Comparison of ENCODE assay signal across 8 mouse cellular contexts in the genomic region with DNA sequence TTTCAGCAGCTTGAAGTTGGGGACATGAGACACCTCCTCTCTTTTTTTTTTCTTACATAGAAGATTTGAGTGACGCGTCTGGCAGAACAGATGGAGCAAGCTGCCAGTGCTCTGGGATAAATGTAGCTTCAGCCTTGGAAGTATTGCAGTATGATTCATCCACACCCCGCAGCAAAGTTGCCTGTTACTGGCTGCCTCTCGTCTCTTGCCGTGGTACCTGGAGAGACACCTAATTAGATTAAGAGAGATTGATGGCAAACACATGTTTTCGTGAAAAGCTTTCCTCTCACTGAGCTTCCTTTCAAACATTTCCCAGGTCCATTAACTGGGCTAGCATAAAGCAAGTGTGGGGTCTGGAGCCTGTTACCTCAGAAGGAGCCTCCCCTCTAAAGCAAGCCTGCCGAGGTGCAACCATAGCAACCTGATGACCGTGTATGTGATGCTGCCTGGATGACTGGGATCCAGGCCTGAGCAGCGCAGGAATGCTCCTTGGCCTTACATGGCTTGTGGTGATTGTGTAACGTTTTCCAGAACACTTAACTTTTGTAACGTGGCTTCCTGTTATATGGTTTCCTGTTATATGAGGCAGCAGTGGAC.
DNase-seq lines count a peak whose midpoint lies in the region; ATAC-seq and TF ChIP-seq lines count a peak whose summit lies in the region.

No protein-coding gene starts in this region.

- DNase-seq in lung, postnatal 0 days (ENCODE audit: low spot score) = peak; percentile 75
- no peak for DNase-seq in lung, postnatal 25 days (ENCODE audit: low spot score)
- DNase-seq in layer of hippocampus, postnatal 36 days = peak; percentile 67
- peak; percentile 23 for DNase-seq in neural tube, embryonic 10.5 days (ENCODE audit: extremely low spot score, low spot score)
- DNase-seq in urinary bladder, postnatal 4 days (ENCODE audit: low spot score in 2 of 2) = no peak
- DNase-seq in testis, postnatal 14 days (ENCODE audit: low spot score) = no peak

- H3K9me3 ChIP-seq in lung, postnatal 0 days (ENCODE audit: low read length) = no peaks in the 10 kb centered on the region
- H3K9me3 ChIP-seq in embryonic facial prominence, embryonic 15.5 days (replicated peaks) = no peaks in the 10 kb centered on the region

- H3K9ac ChIP-seq in lung, postnatal 0 days (replicated peaks; ENCODE audit: low read depth) = no peak overlapping the region
- no peak overlapping the region for H3K9ac ChIP-seq in embryonic facial prominence, embryonic 15.5 days

- TF ChIP-seq EP300 in lung, postnatal 0 days (IDR thresholded peaks at IDR 0.05) = peak; percentile 54; the same call in 1 of the 2 replicates

- no peaks in the 10 kb centered on the region; the same call in none of the 2 replicates for H3K36me3 ChIP-seq in lung, postnatal 0 days (ENCODE audit: insufficient read depth, low read length)
- peaks cover 4% of the 10 kb centered on the region; the same call in 1 of the 2 replicates for H3K36me3 ChIP-seq in embryonic facial prominence, embryonic 15.5 days

- no peak for TF ChIP-seq CTCF in lung, postnatal 0 days (IDR thresholded peaks at IDR 0.05)

- H3K4me1 ChIP-seq in lung, postnatal 0 days (ENCODE audit: insufficient read depth, low read depth, low read length) = peaks cover 5% of the 10 kb centered on the region; the same call in 1 of the 2 replicates
- H3K4me1 ChIP-seq in embryonic facial prominence, embryonic 15.5 days = peaks cover 16% of the 10 kb centered on the region

- no peaks in the 10 kb centered on the region for H3K27me3 ChIP-seq in lung, postnatal 0 days (replicated peaks; ENCODE audit: insufficient read depth, low read length)
- no peaks in the 10 kb centered on the region for H3K27me3 ChIP-seq in embryonic facial prominence, embryonic 15.5 days

- WGBS in lung, postnatal 0 days = 58% methylated on average over 11 of the region's 11 CpGs
- 25% methylated on average over 11 of the region's 11 CpGs for WGBS in embryonic facial prominence, embryonic 15.5 days

- H3K4me3 ChIP-seq in lung, postnatal 0 days (ENCODE audit: low read depth, low read length) = no peak overlapping the region
- no peak overlapping the region for H3K4me3 ChIP-seq in embryonic facial prominence, embryonic 15.5 days (replicated peaks)

- peak overlapping the region; percentile 83 for H3K27ac ChIP-seq in lung, postnatal 0 days (ENCODE audit: low read length)
- peak overlapping the region; percentile 68 for H3K27ac ChIP-seq in embryonic facial prominence, embryonic 15.5 days (replicated peaks)

- peak; percentile 53 for ATAC-seq in lung, postnatal 0 days
- peak; percentile 76 for ATAC-seq in embryonic facial prominence, embryonic 15.5 days (ENCODE audit: insufficient number of reproducible peaks, low FRiP score, low TSS enrichment, low read depth)
- ATAC-seq in granulocyte monocyte progenitor cell, adult 5-6 weeks (replicated peaks; ENCODE audit: poor library complexity, severe bottlenecking) = peak; percentile 95

- no peak overlapping the region for H3K4me2 ChIP-seq in lung, postnatal 0 days (replicated peaks; ENCODE audit: low read depth, low read length)
- H3K4me2 ChIP-seq in embryonic facial prominence, embryonic 15.5 days (replicated peaks) = peak overlapping the region; percentile 13; the same call in 1 of the 2 replicates

Comparison
In these comparisons a context has a peak if more than half of its experiments do, and no peak if none do; other contexts are left out.
1. DNase-seq: peak in lung, postnatal 0 days (single experiment), layer of hippocampus, postnatal 36 days (2 of 2) and neural tube, embryonic 10.5 days (single experiment); none in lung, postnatal 25 days (single experiment), urinary bladder, postnatal 4 days (0 of 2) and testis, postnatal 14 days (single experiment).
2. Peak in every context shown above with its lines, with median percentiles within 50 percentile points of each other: ATAC-seq.